Mouse (Mus musculus): ENCODE results near the gene Cxcl17. TPM values are rescaled to one million over a fixed set of nuclear protein-coding genes. Genes with fewer than 3 reads are reported as not detected.

Gene Cxcl17
- polyA plus RNA-seq, 1 experiment from 2014 or later: 0.30 TPM

DNA sequence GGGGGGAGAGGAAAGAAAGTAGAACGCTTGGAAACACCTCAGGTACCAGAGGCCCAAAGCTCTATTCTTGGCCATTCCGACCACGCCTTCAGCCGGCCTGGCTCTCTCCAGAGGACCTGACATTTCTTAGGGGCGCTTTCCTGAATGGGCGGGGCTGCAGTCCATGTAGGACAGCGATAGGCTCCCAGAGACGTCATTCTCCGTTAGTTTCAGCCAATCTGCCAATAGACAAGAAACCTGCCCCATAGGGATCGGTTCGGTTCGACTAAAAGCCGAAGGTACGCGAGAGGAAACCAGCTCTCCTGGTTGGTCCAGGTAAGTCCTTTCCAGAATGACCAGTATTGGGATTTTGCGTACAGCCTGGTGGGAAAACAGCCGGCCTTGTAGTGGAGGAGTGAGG is 36.1 kb downstream of the Cxcl17 start:
- no peak overlapping the region for H3K9ac ChIP-seq
- H3K36me3 ChIP-seq: no peaks in the 10 kb centered on the region
- H3K4me2 ChIP-seq (replicated peaks): peak overlapping the region; percentile 46
- H3K27me3 ChIP-seq: peaks cover 16% of the 10 kb centered on the region
- H3K9me3 ChIP-seq (replicated peaks): no peaks in the 10 kb centered on the region
- peaks cover 20% of the 10 kb centered on the region for H3K4me1 ChIP-seq
- 4% methylated on average over 17 of the region's 17 CpGs for WGBS
- peak overlapping the region; percentile 29 for H3K4me3 ChIP-seq
- peak; percentile 59 for ATAC-seq (ENCODE audit: low FRiP score)
- no peak overlapping the region for H3K27ac ChIP-seq

DNA sequence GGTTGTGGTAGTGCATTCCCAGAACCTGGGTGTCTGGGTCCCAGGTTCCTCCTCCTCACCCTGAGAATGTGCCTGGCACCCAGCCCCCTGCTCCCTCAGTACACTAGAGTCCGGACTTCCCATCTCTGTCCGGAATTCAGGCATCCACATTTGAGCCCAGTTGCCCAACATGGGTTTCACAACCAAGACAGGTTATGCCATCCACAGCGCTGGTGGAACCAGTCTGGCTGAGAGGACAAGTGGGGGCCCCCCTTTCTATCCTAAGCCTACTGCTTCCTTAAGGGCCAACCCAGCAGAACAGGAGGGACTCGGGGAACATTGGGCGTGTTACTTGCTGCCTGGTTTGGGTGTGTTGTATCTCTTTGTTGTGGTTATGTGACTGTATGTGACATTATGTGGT is 40.2 kb downstream of the Cxcl17 start:
- Histone ChIP-seq H3K9ac (no peak overlapping the region), H3K4me3 (no peak overlapping the region), H3K9me3 (replicated peaks) (no peaks in the 10 kb centered on the region), H3K27ac (no peak overlapping the region), H3K27me3 (peaks cover 30% of the 10 kb centered on the region), H3K4me1 (peaks cover 13% of the 10 kb centered on the region), H3K36me3 (no peaks in the 10 kb centered on the region), H3K4me2 (replicated peaks) (no peak overlapping the region)
- ATAC-seq (ENCODE audit: low FRiP score): no peak
- 91% methylated on average over 5 of the region's 5 CpGs for WGBS

DNA sequence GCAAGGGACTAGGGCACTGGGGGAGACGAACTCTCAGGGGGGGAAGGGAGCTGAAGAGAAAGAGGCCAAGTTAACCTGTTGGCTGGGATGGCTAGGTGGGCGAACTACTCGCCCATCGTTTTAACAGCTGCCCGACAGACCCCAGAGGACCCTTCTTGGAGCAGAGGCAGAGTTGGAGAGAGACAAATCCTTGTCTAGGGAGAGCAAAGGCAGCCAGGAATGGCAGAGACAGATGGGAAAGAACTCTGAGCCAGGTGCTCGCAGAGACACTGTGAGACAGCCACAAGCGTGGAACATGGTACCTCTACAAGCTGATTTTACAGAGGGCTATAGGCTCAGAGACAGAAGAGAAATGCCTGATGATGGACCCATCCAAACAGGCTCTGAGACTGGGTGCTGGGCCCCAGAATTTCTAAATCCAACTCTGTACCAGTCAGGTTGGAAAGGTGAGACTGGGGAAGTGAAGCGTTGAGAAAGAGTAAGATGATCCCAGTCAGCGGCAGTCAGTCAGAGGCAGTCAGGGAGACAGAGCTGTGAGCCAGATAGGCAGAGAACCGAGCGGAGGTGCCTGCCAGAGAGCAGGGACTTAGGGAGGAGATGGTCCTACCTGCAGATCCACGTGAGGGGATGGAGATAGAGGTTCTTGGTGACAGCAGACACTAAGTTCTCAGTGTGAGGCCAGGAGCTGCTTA is 43.5 kb downstream of the Cxcl17 start, which contains the start of gene Cnfn:
TSS of gene Cnfn (minus strand) at position 667 of the 692 bp plus-strand sequence.
- Histone ChIP-seq H3K9me3 (replicated peaks) (no peaks in the 10 kb centered on the region), H3K4me1 (peaks cover 30% of the 10 kb centered on the region), H3K4me3 (no peak within 1 kb of the TSS), H3K27ac (no peak within 1 kb of the TSS), H3K36me3 (peaks cover 3% of the 10 kb centered on the region; the same call in 1 of the 2 replicates), H3K9ac (no peak within 1 kb of the TSS), H3K4me2 (replicated peaks) (no peak within 1 kb of the TSS), H3K27me3 (peaks cover 43% of the 10 kb centered on the region)
- WGBS: 46% methylated on average over 12 of the region's 12 CpGs
- no peak for ATAC-seq (ENCODE audit: low FRiP score)

DNA sequence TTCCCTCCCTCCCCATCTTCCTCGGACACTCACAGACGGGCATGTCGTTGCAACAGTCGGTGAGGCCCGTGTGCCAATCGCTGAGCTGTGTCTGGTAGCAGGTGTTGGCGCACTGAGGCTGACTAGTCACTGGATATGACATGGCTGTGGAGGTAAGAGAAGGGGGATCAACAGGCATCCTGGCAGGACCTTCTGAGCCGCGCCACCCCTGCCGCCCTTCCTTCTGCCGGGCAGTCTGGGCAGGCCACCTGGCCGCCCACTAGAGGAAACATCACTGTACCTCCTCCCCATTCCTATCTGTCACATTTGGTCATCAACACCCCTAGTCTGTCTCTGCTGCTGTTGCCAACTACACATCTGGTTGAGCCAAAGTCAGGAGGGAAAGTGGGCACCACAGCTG is 44.4 kb downstream of the Cxcl17 start:
- Histone ChIP-seq H3K27me3 (peaks cover 44% of the 10 kb centered on the region), H3K36me3 (peaks cover 11% of the 10 kb centered on the region), H3K4me2 (replicated peaks) (no peak overlapping the region), H3K9ac (no peak overlapping the region), H3K4me3 (no peak overlapping the region; the same call in 1 of the 2 replicates), H3K4me1 (peaks cover 30% of the 10 kb centered on the region), H3K27ac (no peak overlapping the region), H3K9me3 (replicated peaks) (no peaks in the 10 kb centered on the region)
- no peak for ATAC-seq (ENCODE audit: low FRiP score)
- 25% methylated on average over 12 of the region's 12 CpGs for WGBS

DNA sequence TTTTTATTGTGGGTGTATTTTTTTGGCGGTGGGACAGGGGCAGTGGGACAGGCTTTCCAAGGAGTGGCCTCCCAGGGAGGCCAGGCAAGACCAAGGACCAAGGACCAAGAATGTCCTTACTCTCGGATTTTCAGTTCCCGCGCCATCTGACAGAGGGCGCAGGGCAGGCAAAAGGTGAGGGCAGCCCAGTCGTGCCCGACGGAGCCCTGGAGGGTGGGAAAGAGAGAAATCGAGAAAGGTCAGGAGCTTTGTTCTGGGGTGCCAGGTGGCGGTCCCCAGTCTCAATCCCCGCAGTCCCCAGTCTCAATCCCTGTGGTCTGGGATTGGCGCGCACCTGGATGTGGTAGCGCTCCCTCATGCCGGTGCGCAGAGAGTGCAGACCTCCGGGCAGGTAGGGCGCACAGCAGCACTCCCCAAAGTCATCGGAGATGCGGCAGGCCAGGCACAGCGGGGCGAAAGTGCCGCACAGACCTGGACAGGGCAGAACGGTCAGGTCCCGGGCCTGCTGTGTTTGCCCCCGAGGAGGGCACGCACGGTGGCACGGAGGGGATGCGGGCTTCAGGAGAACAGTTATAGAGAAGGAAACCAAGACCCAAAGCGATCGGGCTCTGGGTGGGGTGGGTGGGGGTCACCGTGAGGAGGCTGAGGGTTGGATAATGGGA is 44.9 kb downstream of the Cxcl17 start:
- Histone ChIP-seq H3K9ac (peak overlapping the region; percentile 10; the same call in 1 of the 2 replicates), H3K4me1 (peaks cover 30% of the 10 kb centered on the region), H3K9me3 (replicated peaks) (no peaks in the 10 kb centered on the region), H3K27me3 (peaks cover 44% of the 10 kb centered on the region), H3K36me3 (peaks cover 17% of the 10 kb centered on the region), H3K4me3 (no peak overlapping the region; the same call in 1 of the 2 replicates), H3K27ac (no peak overlapping the region), H3K4me2 (replicated peaks) (no peak overlapping the region; the same call in 1 of the 2 replicates)
- WGBS: 2% methylated on average over 33 of the region's 33 CpGs
- ATAC-seq (ENCODE audit: low FRiP score): no peak

DNA sequence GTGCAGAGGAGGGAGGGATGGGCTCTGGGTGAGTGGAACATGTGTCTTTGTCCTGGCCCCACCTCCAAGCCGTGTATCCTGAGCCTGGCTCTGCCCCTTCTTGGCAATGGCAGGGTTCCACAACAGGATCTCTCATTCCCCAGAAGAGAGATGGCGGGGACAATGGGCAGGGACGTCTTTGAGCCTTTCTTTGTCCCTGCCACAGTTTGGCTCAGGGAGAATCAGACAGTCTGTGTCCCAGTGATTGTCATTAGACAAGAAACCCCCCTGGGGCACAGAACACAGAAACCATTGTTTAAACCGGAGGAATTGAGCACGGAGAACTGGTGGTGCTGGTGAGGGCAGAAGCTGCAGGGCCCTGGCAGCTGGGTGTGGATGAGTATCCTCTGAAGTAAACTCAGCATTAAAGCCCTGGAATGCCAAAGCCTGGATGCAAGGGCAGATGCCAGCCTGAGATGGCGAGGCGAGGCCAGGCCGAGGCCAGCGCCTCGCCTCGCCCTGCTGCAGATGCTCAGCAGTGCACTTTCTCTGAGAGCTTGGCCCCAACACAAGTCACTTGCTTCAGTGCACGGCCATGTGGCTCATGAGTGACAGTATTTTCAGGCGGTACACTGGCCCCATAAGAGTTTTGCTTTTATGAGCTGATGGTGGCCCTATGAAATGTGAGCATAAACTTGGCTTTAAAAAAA is 46.6 kb downstream of the Cxcl17 start:
- peaks cover 30% of the 10 kb centered on the region for H3K4me1 ChIP-seq
- ATAC-seq (ENCODE audit: low FRiP score): peak; percentile 64
- no peaks in the 10 kb centered on the region for H3K9me3 ChIP-seq (replicated peaks)
- H3K9ac ChIP-seq: 0 out of 2 replicates have a peak overlapping the region, but pooled peaks have one; percentile 14
- H3K4me2 ChIP-seq (replicated peaks): peak overlapping the region; percentile 11
- WGBS: 23% methylated on average over 13 of the region's 13 CpGs
- H3K36me3 ChIP-seq: peaks cover 30% of the 10 kb centered on the region
- H3K4me3 ChIP-seq: no peak overlapping the region
- H3K27ac ChIP-seq: peak overlapping the region; percentile 71
- peaks cover 44% of the 10 kb centered on the region for H3K27me3 ChIP-seq

DNA sequence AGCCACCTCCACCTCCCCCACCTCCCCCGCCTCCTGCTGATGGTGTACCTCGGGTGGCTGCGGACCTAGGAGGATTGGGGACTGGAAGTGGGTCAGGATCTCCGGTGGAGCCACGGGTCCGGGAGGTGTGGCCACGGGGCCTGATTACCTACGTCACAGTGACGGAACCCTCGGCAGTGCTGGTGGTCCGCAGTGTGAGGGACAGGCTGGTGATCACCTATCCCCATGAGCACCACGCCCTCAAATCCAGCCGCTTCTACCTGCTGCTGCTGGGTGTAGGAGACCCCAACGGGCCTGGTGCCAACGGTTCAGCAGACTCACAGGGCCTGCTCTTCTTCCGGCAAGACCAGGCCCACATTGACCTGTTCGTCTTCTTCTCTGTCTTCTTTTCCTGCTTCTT is 49.1 kb downstream of the Cxcl17 start:
- no peak for ATAC-seq (ENCODE audit: low FRiP score)
- Histone ChIP-seq H3K27me3 (peaks cover 27% of the 10 kb centered on the region), H3K9me3 (replicated peaks) (no peaks in the 10 kb centered on the region), H3K36me3 (peaks cover 52% of the 10 kb centered on the region), H3K4me3 (no peak overlapping the region), H3K27ac (no peak overlapping the region), H3K4me1 (peaks cover 40% of the 10 kb centered on the region), H3K4me2 (replicated peaks) (no peak overlapping the region), H3K9ac (no peak overlapping the region)
- WGBS: 92% methylated on average over 17 of the region's 17 CpGs

DNA sequence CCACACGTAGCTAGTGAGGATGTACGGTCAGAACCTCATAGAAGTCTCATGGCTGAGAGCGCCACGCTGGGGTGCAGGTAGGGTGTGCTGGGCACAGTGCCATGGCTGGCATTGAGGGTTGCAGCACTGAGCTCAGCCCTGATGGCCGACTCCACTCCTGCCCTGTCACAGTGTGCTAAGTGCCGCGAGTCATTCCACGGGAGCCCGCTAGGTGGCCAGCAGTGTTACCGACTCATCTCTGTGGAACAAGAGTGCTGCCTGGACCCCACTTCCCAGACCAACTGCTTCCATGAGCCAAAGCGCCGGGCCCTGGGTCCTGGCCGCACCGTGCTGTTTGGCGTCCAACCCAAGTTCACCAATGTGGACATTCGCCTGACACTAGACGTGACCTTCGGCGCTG is 49.5 kb downstream of the Cxcl17 start:
- no peak overlapping the region for H3K27ac ChIP-seq
- peaks cover 23% of the 10 kb centered on the region for H3K27me3 ChIP-seq
- WGBS: 87% methylated on average over 19 of the region's 19 CpGs
- no peak overlapping the region for H3K4me2 ChIP-seq (replicated peaks)
- H3K4me1 ChIP-seq: peaks cover 43% of the 10 kb centered on the region
- no peak overlapping the region for H3K4me3 ChIP-seq
- no peak overlapping the region for H3K9ac ChIP-seq
- H3K36me3 ChIP-seq: peaks cover 54% of the 10 kb centered on the region
- H3K9me3 ChIP-seq (replicated peaks): no peaks in the 10 kb centered on the region
- no peak for ATAC-seq (ENCODE audit: low FRiP score)

DNA sequence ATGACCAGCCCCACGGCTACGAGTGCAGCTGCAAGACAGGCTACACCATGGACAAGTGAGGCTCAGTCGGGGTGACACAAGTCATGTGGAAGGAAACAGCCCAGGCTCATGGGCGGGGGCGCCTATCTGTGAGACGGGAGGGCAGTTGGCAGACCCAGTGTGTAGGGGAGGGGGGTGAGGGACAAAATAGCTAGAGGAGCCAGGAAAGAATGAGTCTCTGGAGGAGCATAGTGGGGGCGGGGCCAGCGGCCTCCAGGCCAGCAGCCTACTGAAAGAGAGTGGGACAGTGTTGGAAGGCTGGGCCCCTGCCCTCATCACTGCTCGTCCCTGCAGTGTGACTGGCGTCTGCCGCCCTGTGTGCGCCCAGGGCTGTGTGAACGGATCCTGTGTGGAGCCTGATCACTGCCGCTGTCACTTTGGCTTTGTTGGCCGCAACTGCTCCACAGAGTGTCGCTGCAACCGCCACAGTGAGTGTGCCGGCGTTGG is 53.9 kb downstream of the Cxcl17 start:
- Histone ChIP-seq H3K27ac (peak overlapping the region; percentile 24), H3K9me3 (replicated peaks) (no peaks in the 10 kb centered on the region), H3K9ac (peak overlapping the region; percentile 9; the same call in 1 of the 2 replicates), H3K4me2 (replicated peaks) (peak overlapping the region; percentile 16; the same call in 1 of the 2 replicates), H3K4me1 (peaks cover 15% of the 10 kb centered on the region), H3K36me3 (peaks cover 72% of the 10 kb centered on the region), H3K27me3 (no peaks in the 10 kb centered on the region), H3K4me3 (no peak overlapping the region)
- 58% methylated on average over 19 of the region's 19 CpGs for WGBS
- peak; percentile 86 for ATAC-seq (ENCODE audit: low FRiP score)

Other genes with a start within 250 kb of the Cxcl17 start
- 38.6 and 40.3 TPM in 2 replicates for gene Pou2f2, start 233.2 kb downstream of the Cxcl17 start, polyA plus RNA-seq (2016; fragmentation: Nextera tagmentation; extraction: Ambion mirVana)
- gene Dedd2, start 192.3 kb downstream of the Cxcl17 start, polyA plus RNA-seq (2016; fragmentation: Nextera tagmentation; extraction: Ambion mirVana): 11.9 and 13.9 TPM in 2 replicates
- gene Zfp526, start 191.5 kb downstream of the Cxcl17 start, polyA plus RNA-seq (2016; fragmentation: Nextera tagmentation; extraction: Ambion mirVana): 2.3 and 2.9 TPM in 2 replicates
- gene Gsk3a, start 175.0 kb downstream of the Cxcl17 start, polyA plus RNA-seq (2016; fragmentation: Nextera tagmentation; extraction: Ambion mirVana): 17.2 and 19.6 TPM in 2 replicates
- gene Erf, start 162.1 kb downstream of the Cxcl17 start, polyA plus RNA-seq (2016; fragmentation: Nextera tagmentation; extraction: Ambion mirVana): 10.4 and 13.6 TPM in 2 replicates
- gene Cic, start 145.2 kb downstream of the Cxcl17 start, polyA plus RNA-seq (2016; fragmentation: Nextera tagmentation; extraction: Ambion mirVana): 41.1 and 42.4 TPM in 2 replicates
- 391 and 405 TPM in 2 replicates for gene Pafah1b3, start 114.9 kb downstream of the Cxcl17 start, polyA plus RNA-seq (2016; fragmentation: Nextera tagmentation; extraction: Ambion mirVana)
- 0.87 and 1.1 TPM in 2 replicates for gene Prr19, start 111.5 kb downstream of the Cxcl17 start, polyA plus RNA-seq (2016; fragmentation: Nextera tagmentation; extraction: Ambion mirVana)
- gene Tmem145, start 106.8 kb downstream of the Cxcl17 start, polyA plus RNA-seq (2016; fragmentation: Nextera tagmentation; extraction: Ambion mirVana): 24.3 and 25.9 TPM in 2 replicates
- gene Megf8, start 95.7 kb downstream of the Cxcl17 start, polyA plus RNA-seq (2016; fragmentation: Nextera tagmentation; extraction: Ambion mirVana): 20.9 and 23.0 TPM in 2 replicates
- gene Cnfn, start 43.2 kb downstream of the Cxcl17 start, polyA plus RNA-seq (2016; fragmentation: Nextera tagmentation; extraction: Ambion mirVana): not detected in 2 replicates
- gene Lipe, start 14.2 kb downstream of the Cxcl17 start, polyA plus RNA-seq (2016; fragmentation: Nextera tagmentation; extraction: Ambion mirVana): 7.8 and 9.4 TPM in 2 replicates
- gene Ceacam1, start 64.7 kb upstream of the Cxcl17 start, polyA plus RNA-seq (2016; fragmentation: Nextera tagmentation; extraction: Ambion mirVana): 0.81 and 1.8 TPM in 2 replicates
- not detected in 2 replicates for gene Ceacam2, start 127.0 kb upstream of the Cxcl17 start, polyA plus RNA-seq (2016; fragmentation: Nextera tagmentation; extraction: Ambion mirVana)
- not detected in 2 replicates for gene Erich4, start 203.0 kb upstream of the Cxcl17 start, polyA plus RNA-seq (2016; fragmentation: Nextera tagmentation; extraction: Ambion mirVana)
- 30.4 and 32.3 TPM in 2 replicates for gene Dmac2, start 206.5 kb upstream of the Cxcl17 start, polyA plus RNA-seq (2016; fragmentation: Nextera tagmentation; extraction: Ambion mirVana)
- 1.5 and 2.1 TPM in 2 replicates for gene B3gnt8, start 213.8 kb upstream of the Cxcl17 start, polyA plus RNA-seq (2016; fragmentation: Nextera tagmentation; extraction: Ambion mirVana)
- 44.6 and 45.4 TPM in 2 replicates for gene Bckdha, start 246.1 kb upstream of the Cxcl17 start, polyA plus RNA-seq (2016; fragmentation: Nextera tagmentation; extraction: Ambion mirVana)
- gene Exosc5, start 246.3 kb upstream of the Cxcl17 start, polyA plus RNA-seq (2016; fragmentation: Nextera tagmentation; extraction: Ambion mirVana): 46.8 and 50.0 TPM in 2 replicates

All from hindbrain, embryonic 12.5 days (tissue).